Mouse (Mus musculus) urinary bladder, adult 18-20 months (tissue): Measurements from ENCODE around the gene Pnrc1.

Experiments used
- DNase-seq, 2 experiments: peaks; one replicate each; pipeline ENCODE4 v3.0.0; 2022; ENCODE audit warnings: low spot score in 2 of 2, mixed read lengths in 2 of 2

Pnrc1 gene

GRCm38 (mm10) chr4:33224003-33224675, 65.8 kb downstream of the Pnrc1 start:
- DNase-seq: no peak

GRCm38 (mm10) chr4:33221847-33222246, 68.1 kb downstream of the Pnrc1 start:
- no peak for DNase-seq

GRCm38 (mm10) chr4:33208881-33209841, 80.8 kb downstream of the Pnrc1 start, which contains the start of gene Srsf12:
Srsf12 (plus strand) TSS chr4:33208991.
- peak in 1 of 2 experiments; percentile 3 for DNase-seq

- DNase-seq: no peak
These were observed 82.4 kb downstream of the Pnrc1 start for GRCm38 (mm10) chr4:33207551-33207950.

GRCm38 (mm10) chr4:33204682-33205081, 85.3 kb downstream of the Pnrc1 start:
- DNase-seq: peak in 1 of 2 experiments; percentile 18

- DNase-seq: no peak
These were observed 91.8 kb downstream of the Pnrc1 start for GRCm38 (mm10) chr4:33198117-33198516.
